Mouse (Mus musculus) midbrain, embryonic 12.5 days (tissue): ENCODE data around the gene Rbm25. TPM values are rescaled to one million over a fixed set of nuclear protein-coding genes. Genes with fewer than 3 reads are reported as not detected.

Source experiments
- ATAC-seq: fragments of 200-750 bp; cut with Nextera tagmentation; 2 replicates; pipeline ENCODE4 v1.8.0; 2017; ENCODE audit warnings: low read depth, moderate TSS enrichment, moderate library complexity; ENCODE audit not compliant: low FRiP score
- H3K27ac ChIP-seq: fragments of 300-500 bp; sonication (generic); replicated peaks from 2 replicates; pipeline ENCODE4 v1.5.1; 2016; ENCODE audit warnings: mild to moderate bottlenecking
- H3K27me3 ChIP-seq: fragments of 300-500 bp; sonication (generic); 2 replicates; pipeline ENCODE4 v1.6.1; 2016; ENCODE audit warnings: mild to moderate bottlenecking
- H3K36me3 ChIP-seq: fragments of 300-500 bp; sonication (generic); 2 replicates; pipeline ENCODE4 v1.6.1; 2016
- H3K4me1 ChIP-seq: fragments of 300-500 bp; sonication (generic); 2 replicates; pipeline ENCODE4 v1.6.1; 2016
- H3K4me2 ChIP-seq: fragments of 300-500 bp; sonication (generic); replicated peaks from 2 replicates; pipeline ENCODE4 v1.6.1; 2016; ENCODE audit warnings: mild to moderate bottlenecking, moderate library complexity
- H3K4me3 ChIP-seq: fragments of 300-500 bp; sonication (generic); 2 replicates; pipeline ENCODE4 v1.5.1; 2016; ENCODE audit warnings: mild to moderate bottlenecking
- H3K9ac ChIP-seq: fragments of 300-500 bp; sonication (generic); replicated peaks from 2 replicates; pipeline ENCODE4 v1.6.1; 2016; ENCODE audit warnings: mild to moderate bottlenecking, moderate library complexity
- H3K9me3 ChIP-seq: fragments of 300-500 bp; sonication (generic); 2 replicates; pipeline ENCODE4 v1.6.1; 2016; ENCODE audit warnings: mild to moderate bottlenecking
- WGBS: fragments of 180-500 bp; shearing (Covaris S2); methylation state at CpG from one replicate; pipeline ENCODE4 v1.1.7; 2016; 5-methylcytosine and 5-hydroxymethylcytosine counted together
- polyA plus RNA-seq: library from polyadenylated mRNA; unstranded; fragments of >200 nt; fragmentation: Nextera tagmentation; extraction: Ambion mirVana; gene quantifications from 2 replicates; pipeline ENCODE4 v1.2.1, GENCODE M21; 2016

The Rbm25 gene
- polyA plus RNA-seq, 1 experiment from 2014 or later: 295 TPM

DNA sequence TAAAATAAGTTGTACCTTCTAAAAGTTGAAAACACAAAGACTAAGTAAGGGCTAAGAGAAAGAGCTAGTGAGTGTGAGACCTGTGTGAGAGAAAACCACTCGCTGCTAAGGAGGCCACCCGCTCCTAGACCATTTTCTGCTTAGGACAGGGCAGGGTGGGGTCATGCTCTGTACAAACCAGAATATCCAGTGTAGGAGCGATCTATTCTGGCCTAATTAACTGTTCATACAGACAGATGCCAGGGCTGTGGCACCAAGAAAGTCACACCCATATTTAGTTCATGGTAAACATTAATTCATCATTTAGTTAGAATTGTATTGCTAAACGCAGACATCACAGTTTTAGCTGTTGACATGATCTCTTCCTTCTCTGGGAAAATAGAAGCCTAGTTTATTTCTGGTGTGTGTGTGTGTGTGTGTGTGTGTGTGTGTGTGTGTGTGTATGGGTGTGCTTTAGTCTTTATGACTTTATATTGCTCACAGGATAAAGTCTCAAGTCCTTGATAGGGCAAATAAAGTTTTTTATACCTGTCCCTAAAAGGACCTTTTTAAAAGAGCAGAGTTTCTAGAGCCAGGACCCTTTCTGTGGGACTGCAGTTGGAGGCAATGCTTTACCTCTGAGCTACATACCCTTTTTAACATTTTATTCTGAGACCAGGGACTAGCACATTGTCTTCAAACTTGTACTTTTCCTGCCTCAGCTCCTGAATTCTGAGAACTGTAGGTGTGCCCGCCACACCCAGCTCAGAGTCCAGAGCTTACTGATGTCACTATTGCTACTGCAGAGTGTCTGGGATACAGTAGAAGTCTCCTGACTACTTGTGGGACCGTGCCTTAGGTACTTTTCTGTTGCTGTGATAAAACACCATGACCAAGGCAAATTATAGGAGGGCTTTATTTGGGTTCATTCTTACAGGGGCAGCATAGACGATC lies 77.4 kb downstream of the Rbm25 start:
- H3K4me1 ChIP-seq: no peaks in the 10 kb centered on the region; the same call in 1 of the 2 replicates
- no peak overlapping the region for H3K27ac ChIP-seq
- H3K4me2 ChIP-seq: no peak overlapping the region
- no peaks in the 10 kb centered on the region for H3K27me3 ChIP-seq
- no peak overlapping the region for H3K4me3 ChIP-seq
- WGBS: 86% methylated on average over 7 of the region's 7 CpGs
- H3K36me3 ChIP-seq: peaks cover 29% of the 10 kb centered on the region
- no peak for ATAC-seq
- no peaks in the 10 kb centered on the region for H3K9me3 ChIP-seq
- H3K9ac ChIP-seq: no peak overlapping the region

DNA sequence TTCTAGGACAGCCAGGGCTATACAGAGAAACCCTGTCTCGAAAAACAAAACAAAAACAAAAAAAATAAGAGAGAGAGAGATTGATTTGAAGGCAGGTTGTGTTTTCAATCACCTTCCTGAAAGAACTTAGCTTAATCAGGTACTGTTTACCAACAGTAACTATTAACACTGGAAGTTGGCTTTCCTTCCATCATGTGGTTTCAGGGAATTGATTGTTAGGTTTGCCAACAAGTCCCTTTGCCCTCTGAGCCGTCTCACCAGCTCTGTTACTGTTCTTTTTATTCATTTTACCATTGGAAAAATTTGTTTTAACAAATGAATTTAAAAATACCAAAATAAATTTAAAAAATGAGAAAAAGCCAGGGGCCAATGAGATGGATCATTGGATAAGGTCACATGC lies 78.9 kb downstream of the Rbm25 start:
- Histone ChIP-seq H3K36me3 (peaks cover 37% of the 10 kb centered on the region), H3K27me3 (no peaks in the 10 kb centered on the region), H3K4me3 (no peak overlapping the region), H3K9me3 (no peaks in the 10 kb centered on the region), H3K4me2 (no peak overlapping the region), H3K4me1 (no peaks in the 10 kb centered on the region), H3K27ac (no peak overlapping the region), H3K9ac (no peak overlapping the region)
- 94% methylated on average over 2 of the region's 2 CpGs for WGBS
- no peak for ATAC-seq

DNA sequence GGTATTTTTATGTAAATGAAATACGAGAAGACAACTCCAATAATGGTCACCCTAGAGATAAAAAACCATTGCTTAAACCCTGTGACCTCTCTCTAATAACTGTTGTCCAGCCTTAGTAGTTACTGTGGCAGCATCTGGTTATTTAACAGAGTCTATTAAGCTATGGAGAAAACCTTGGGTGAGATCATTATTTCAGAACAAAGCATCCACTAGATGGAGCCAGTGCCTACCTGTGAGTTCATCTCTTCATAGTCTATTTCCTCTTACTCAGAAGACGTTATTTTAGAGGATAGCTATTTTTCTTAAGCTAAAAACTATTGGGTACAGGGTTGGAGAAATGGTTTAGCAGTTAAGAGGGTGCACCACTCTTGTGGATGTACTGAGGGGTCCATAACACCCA lies 82.7 kb downstream of the Rbm25 start:
- Histone ChIP-seq H3K4me2 (no peak overlapping the region), H3K36me3 (peaks cover 65% of the 10 kb centered on the region), H3K27me3 (no peaks in the 10 kb centered on the region), H3K9me3 (no peaks in the 10 kb centered on the region), H3K9ac (no peak overlapping the region), H3K27ac (no peak overlapping the region), H3K4me3 (no peak overlapping the region), H3K4me1 (no peaks in the 10 kb centered on the region)
- no peak for ATAC-seq
- 56% methylated on average over 2 of the region's 2 CpGs for WGBS

DNA sequence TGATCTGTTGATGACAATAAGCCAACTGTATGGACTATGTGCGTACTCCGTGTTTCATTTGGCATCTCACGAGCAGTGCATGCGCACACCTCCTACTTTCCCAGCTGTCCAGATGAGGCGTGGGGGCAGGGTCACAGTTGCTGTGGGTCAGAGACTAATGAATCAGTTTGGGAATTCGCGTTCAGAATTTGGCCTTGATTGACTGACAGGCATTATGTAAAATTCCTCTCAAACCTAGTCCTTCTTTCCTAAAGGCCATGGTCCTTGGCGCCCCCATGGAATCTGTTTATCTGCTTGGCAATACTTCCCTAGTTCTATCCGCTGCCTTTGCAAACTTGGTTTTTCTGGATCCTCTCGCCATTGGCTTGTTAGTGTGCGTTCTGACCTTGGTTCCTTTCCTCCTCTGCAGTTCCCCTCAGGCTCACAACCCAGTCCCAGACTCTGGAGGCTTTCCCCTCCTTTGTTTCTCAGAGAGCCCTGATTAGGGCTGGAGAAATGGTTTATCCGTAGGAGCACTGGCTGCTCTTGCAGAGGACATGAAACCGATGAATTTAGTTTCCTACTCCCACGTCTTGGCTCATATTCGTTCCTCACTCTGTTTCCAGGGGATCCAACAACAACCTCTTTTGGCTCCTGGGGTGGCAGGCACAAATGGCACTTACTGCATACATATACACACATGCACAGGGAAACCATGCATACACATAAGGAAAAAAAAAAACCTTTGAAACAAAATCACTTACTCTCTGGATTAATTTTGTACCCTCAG lies 85.6 kb downstream of the Rbm25 start:
- ATAC-seq: no peak
- WGBS: 93% methylated on average over 15 of the region's 15 CpGs
- no peak overlapping the region for H3K9ac ChIP-seq
- H3K27ac ChIP-seq: no peak overlapping the region
- H3K9me3 ChIP-seq: no peaks in the 10 kb centered on the region
- no peaks in the 10 kb centered on the region for H3K4me1 ChIP-seq
- no peaks in the 10 kb centered on the region for H3K27me3 ChIP-seq
- H3K4me2 ChIP-seq: no peak overlapping the region
- peaks cover 86% of the 10 kb centered on the region for H3K36me3 ChIP-seq
- H3K4me3 ChIP-seq: no peak overlapping the region

DNA sequence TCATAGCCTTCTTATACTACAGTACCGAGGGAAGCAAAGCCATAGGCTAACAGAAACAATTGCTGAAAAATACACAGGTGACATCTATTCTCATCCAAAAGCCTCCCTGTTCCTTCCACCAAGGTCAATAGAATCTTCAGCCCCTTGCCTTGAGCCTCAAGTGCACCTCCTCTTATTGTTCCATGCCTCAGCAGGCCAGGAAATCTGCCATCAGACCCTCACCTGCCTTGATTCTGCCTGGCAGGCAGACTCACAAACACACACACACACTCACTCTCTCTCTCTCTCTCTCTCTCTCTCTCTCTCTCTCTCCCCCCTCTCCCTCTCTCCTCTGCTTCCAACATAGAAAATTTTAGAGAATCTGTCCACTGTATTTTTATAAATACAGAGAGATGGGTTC lies 88.4 kb downstream of the Rbm25 start:
- Histone ChIP-seq H3K36me3 (peaks cover 84% of the 10 kb centered on the region), H3K27ac (no peak overlapping the region), H3K4me2 (no peak overlapping the region), H3K9me3 (no peaks in the 10 kb centered on the region), H3K9ac (no peak overlapping the region), H3K4me1 (no peaks in the 10 kb centered on the region), H3K4me3 (no peak overlapping the region), H3K27me3 (no peaks in the 10 kb centered on the region)
- 87% methylated on average over 1 of the region's 1 CpGs for WGBS
- no peak for ATAC-seq

DNA sequence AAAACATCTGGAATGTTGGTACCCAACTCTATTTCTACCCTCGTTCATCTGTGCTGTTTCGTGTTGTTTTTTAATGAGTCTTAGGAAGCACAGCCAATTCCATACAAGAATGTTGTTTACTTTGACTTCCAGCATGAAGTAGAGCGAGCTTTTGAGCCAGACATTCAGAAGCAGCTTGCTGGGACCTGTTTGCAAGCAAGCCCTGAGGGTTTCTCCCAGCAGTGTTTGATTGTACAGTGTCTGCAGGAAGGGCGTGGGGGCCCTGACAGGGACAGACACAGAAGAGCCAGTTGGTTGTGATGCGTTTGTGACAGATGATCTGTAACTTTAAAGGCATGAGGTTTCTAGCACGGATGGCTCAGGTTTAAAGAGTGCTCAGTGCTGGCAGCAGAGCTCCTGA lies 90.2 kb downstream of the Rbm25 start:
- 81% methylated on average over 6 of the region's 6 CpGs for WGBS
- peaks cover 84% of the 10 kb centered on the region for H3K36me3 ChIP-seq
- ATAC-seq: no peak

DNA sequence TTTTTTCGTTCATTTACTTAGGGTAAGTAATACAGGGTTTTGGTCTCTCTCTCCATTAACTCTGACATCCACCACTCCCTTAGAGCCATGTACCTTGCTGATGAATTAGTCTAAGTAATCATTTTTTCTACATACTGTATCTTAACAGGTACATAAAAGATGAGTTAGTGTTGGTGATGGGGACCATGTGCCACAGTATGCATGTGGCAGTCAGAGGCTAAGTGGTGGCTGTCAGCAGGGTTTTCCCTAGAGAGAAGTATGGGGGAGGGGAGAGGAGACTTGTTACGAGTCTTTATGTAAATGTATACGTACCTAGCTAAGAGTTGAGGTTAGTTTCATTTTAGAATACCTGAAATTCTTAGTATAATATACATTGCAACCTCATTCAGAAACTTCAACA lies 92.0 kb downstream of the Rbm25 start:
- Histone ChIP-seq H3K9ac (no peak overlapping the region), H3K27ac (no peak overlapping the region), H3K27me3 (no peaks in the 10 kb centered on the region), H3K4me1 (no peaks in the 10 kb centered on the region), H3K9me3 (no peaks in the 10 kb centered on the region), H3K4me3 (no peak overlapping the region), H3K36me3 (peaks cover 84% of the 10 kb centered on the region), H3K4me2 (no peak overlapping the region)
- WGBS: 88% methylated on average over 3 of the region's 3 CpGs
- ATAC-seq: no peak

More for the DNA sequence above, 90.2 kb downstream of the Rbm25 start:
- H3K9ac ChIP-seq: no peak overlapping the region
- no peaks in the 10 kb centered on the region for H3K9me3 ChIP-seq
- no peak overlapping the region for H3K4me2 ChIP-seq
- no peak overlapping the region for H3K4me3 ChIP-seq
- no peak overlapping the region for H3K27ac ChIP-seq
- H3K4me1 ChIP-seq: no peaks in the 10 kb centered on the region
- no peaks in the 10 kb centered on the region for H3K27me3 ChIP-seq

DNA sequence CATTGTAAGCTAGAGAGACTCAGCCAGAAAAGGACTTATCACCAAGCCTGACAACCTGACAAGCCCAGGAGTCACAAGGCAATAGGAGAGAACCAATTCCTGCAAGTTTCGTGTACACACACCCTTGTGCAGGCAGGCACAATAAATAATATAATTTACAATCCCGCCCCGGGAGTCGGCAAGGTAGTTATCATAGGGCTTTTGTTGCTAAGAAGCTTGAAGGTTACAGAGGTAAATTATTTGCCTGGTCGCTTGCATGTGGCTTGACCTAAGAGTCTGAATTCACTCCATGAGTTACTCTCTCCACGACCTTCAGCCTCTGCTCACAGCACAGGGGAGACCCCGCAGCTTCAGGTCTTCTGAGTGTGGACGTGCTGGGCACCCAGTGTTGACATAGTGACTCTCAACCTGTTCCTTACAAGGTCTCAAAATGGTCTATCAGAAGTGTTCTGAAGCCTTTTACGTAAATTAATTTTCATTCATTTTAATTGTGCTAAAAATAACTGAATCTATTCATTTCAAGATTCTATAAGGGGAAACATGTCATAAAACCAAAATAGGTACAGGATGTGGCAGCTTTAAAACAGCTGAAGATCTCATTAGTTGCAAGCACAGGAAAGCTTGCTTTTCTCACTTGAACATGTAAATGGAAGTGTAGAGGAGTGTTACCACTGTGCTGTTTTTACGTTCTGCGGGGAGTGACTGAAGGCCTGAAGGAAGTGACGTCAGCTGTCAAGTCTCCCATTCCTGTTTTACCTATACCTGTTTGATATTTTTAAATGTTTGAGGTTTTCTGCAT lies 95.7 kb downstream of the Rbm25 start:
- no peak overlapping the region for H3K4me3 ChIP-seq
- H3K27ac ChIP-seq: no peak overlapping the region
- no peaks in the 10 kb centered on the region for H3K4me1 ChIP-seq
- H3K27me3 ChIP-seq: no peaks in the 10 kb centered on the region
- H3K36me3 ChIP-seq: peaks cover 89% of the 10 kb centered on the region
- 93% methylated on average over 12 of the region's 12 CpGs for WGBS
- H3K4me2 ChIP-seq: no peak overlapping the region
- H3K9me3 ChIP-seq: no peaks in the 10 kb centered on the region
- no peak overlapping the region for H3K9ac ChIP-seq
- no peak for ATAC-seq

DNA sequence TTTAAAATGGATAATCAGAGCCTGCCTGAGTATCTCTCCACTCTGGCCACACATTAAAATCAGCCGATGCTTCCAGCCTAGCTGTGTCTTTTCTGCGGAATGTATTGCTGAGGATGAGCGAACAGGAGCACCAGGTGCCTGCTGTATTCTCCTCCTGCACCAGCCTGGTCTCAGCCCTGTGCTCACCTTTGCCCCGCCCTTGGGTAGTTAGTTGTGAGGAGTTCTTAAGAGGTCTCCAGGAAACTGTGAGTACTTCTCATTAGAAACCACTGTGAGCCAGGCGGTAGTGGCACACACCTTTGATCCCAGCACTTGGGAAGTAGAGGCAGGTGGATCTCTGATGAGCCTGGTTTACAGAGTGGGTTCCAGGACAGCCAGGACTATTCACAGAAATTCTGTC lies 101.2 kb downstream of the Rbm25 start:
- ATAC-seq: no peak
- Histone ChIP-seq H3K27me3 (no peaks in the 10 kb centered on the region), H3K9ac (no peak overlapping the region), H3K4me3 (no peak overlapping the region), H3K9me3 (no peaks in the 10 kb centered on the region), H3K4me2 (no peak overlapping the region), H3K27ac (no peak overlapping the region), H3K4me1 (no peaks in the 10 kb centered on the region), H3K36me3 (peaks cover 85% of the 10 kb centered on the region)
- 94% methylated on average over 5 of the region's 5 CpGs for WGBS
